Mouse (Mus musculus) bone marrow, adult 2 months (tissue): Measurements from ENCODE around the gene Ubl4b.

Source experiments
- CTCF ChIP-seq: fragments of 200-500 bp; IDR thresholded peaks from 2 replicates; pipeline ENCODE4 v1.5.1; 2011; ENCODE audit warnings: low read length, control low read depth; ENCODE audit not compliant: control insufficient read depth, insufficient read depth
- POLR2A ChIP-seq: fragments of 200-500 bp; IDR thresholded peaks from 2 replicates; pipeline ENCODE4 v1.6.1; 2011; ENCODE audit warnings: low read depth, mild to moderate bottlenecking, control low read depth, low read length, borderline replicate concordance; ENCODE audit not compliant: control insufficient read depth

- TF ChIP-seq POLR2A, result no peak
- TF ChIP-seq CTCF, result no peak
Measured at GRCm38 (mm10) chr3:107577810-107578390, 23.0 kb upstream of the Ubl4b start.
